Comparison of ENCODE assay signal across 13 mouse cellular contexts in genomic region chr2:119145199-119145598, GRCm38 (mm10). TPM values are rescaled to one million over a fixed set of nuclear protein-coding genes. Genes with fewer than 3 reads are reported as not detected.
DNase-seq lines count a peak whose midpoint lies in the region; TF ChIP-seq lines count a peak whose summit lies in the region.
"Had no signal": no experiment of that assay in that cellular context is flagged by ENCODE, and none has a peak within 500 bp of the region (broad histone marks: within the 10 kb centered on the region; RNA-seq: fewer than 3 reads in every experiment).

No protein-coding gene starts in this region.

- no peaks in the 10 kb centered on the region for H3K27me3 ChIP-seq in splenic B cell, adult 2 months (ENCODE audit: control insufficient read depth, insufficient read depth, low read length, poor library complexity, severe bottlenecking)
- H3K27me3 ChIP-seq: forebrain, embryonic 15.5 days had no signal

- DNase-seq in gastrocnemius, adult 2 months: no peak
- DNase-seq in gastrocnemius, postnatal 14 days: no peak
- DNase-seq in retina, postnatal 1 day: peak; percentile 15
- no peak for DNase-seq in retina, embryonic 14.5 days (ENCODE audit: low spot score)
- peak; percentile 92 for DNase-seq in fat pad, adult 2 months (ENCODE audit: extremely low read depth, low read depth, low spot score)
- peak; percentile 35 for DNase-seq in splenic B cell, adult 2 months (ENCODE audit: low read depth, low spot score)
- no peak for DNase-seq in left cerebral cortex, postnatal 10 days (ENCODE audit: extremely low spot score in 1 of 2, low spot score in 2 of 2)
- DNase-seq in layer of hippocampus, adult 11-12 months (ENCODE audit: low spot score): no peak
- DNase-seq: cerebellum, adult 11 months; spleen, adult 18-20 months had no signal

- intact Hi-C loops in gastrocnemius, adult 2 months (cut with DNase I): no loop called here
- intact Hi-C loops in gastrocnemius, postnatal 14 days (cut with DNase I; ENCODE audit: low total_unique reads): no loop called here
- intact Hi-C loops in left cerebral cortex, postnatal 10 days (cut with DNase I): loop anchor here (10.0 kb wide), 1 partner anchor 280 kb away; no protein-coding TSS in a partner anchor

- peaks cover 22% of the 10 kb centered on the region for H3K36me3 ChIP-seq in splenic B cell, adult 2 months (ENCODE audit: control insufficient read depth, insufficient read depth, low read length, poor library complexity, severe bottlenecking)

- H3K4me3 ChIP-seq in gastrocnemius, adult 2 months: no peak overlapping the region
- H3K4me3 ChIP-seq: forebrain, embryonic 15.5 days had no signal

- no peak overlapping the region for H3K27ac ChIP-seq in gastrocnemius, adult 2 months
- H3K27ac ChIP-seq: forebrain, embryonic 15.5 days had no signal

- peak; percentile 39; the same call in 1 of the 2 replicates for TF ChIP-seq CTCF in gastrocnemius, adult 2 months (IDR thresholded peaks at IDR 0.05)

RNA-seq across cellular contexts. Expression of gene Rmdn3, which starts 11.6 kb away (rescaled TPM):
- total RNA-seq in gastrocnemius, adult 2 months (2021): 1 to 10 TPM; 5.6 to 5.8 TPM
- total RNA-seq in gastrocnemius, postnatal 14 days (2021): 1 to 10 TPM; 4.8 to 5.5 TPM
- total RNA-seq in left cerebral cortex, postnatal 10 days (2021): 10 to 100 TPM; 43.2 to 48.4 TPM

RNA-seq across cellular contexts. Expression of gene Gchfr, which starts 22.4 kb away (rescaled TPM):
- not detected for total RNA-seq in gastrocnemius, adult 2 months (2021)
- total RNA-seq in gastrocnemius, postnatal 14 days (2021): under 1 TPM in 1 of 2 experiments, not detected in 1; 0.57 TPM
- under 1 TPM in 1 of 2 experiments, not detected in 1; 0.59 TPM for total RNA-seq in left cerebral cortex, postnatal 10 days (2021)
- total RNA-seq: left cerebral cortex, postnatal 25 days had no signal

RNA-seq across cellular contexts. Expression of gene Gm14137, which starts 29.1 kb away (rescaled TPM):
- total RNA-seq in gastrocnemius, adult 2 months (2021): not detected
- under 1 TPM in 1 of 2 experiments, not detected in 1; 0.06 TPM for total RNA-seq in gastrocnemius, postnatal 14 days (2021)
- total RNA-seq in left cerebral cortex, postnatal 10 days (2021): not detected
- total RNA-seq: hematopoietic stem cell, adult 5-6 weeks; left cerebral cortex, postnatal 25 days had no signal

RNA-seq across cellular contexts. Expression of gene Rad51, which starts 32.6 kb away (rescaled TPM):
- 1 to 10 TPM in 1 of 2 experiments, under 1 TPM in 1; 0.70 to 1.3 TPM for total RNA-seq in gastrocnemius, adult 2 months (2021)
- 1 to 10 TPM; 2.6 to 3.1 TPM for total RNA-seq in gastrocnemius, postnatal 14 days (2021)
- total RNA-seq in left cerebral cortex, postnatal 10 days (2021): 1 to 10 TPM; 2.8 to 3.6 TPM

Comparison
In these comparisons a context has a peak if more than half of its experiments do, and no peak if none do; other contexts are left out.
1. DNase-seq: peak in retina, postnatal 1 day (single experiment), fat pad, adult 2 months (single experiment) and splenic B cell, adult 2 months (single experiment); none in gastrocnemius, adult 2 months (single experiment), gastrocnemius, postnatal 14 days (single experiment), retina, embryonic 14.5 days (single experiment), left cerebral cortex, postnatal 10 days (0 of 2) and layer of hippocampus, adult 11-12 months (single experiment).
2. RNA of gene Rmdn3, which starts 11.6 kb away (total RNA-seq): 43.2 to 48.4 TPM in left cerebral cortex, postnatal 10 days; 5.6 to 5.8 TPM in gastrocnemius, adult 2 months and 4.8 to 5.5 TPM in gastrocnemius, postnatal 14 days; every median in the first group is over 4 times any median in the second.